Mouse (Mus musculus): ENCODE data around the gene Tmem33. TPM values are rescaled to one million over a fixed set of nuclear protein-coding genes. Genes with fewer than 3 reads are reported as not detected.

The Tmem33 gene
- polyA plus RNA-seq, 1 experiment from 2014 or later, result 93.8 TPM

DNA sequence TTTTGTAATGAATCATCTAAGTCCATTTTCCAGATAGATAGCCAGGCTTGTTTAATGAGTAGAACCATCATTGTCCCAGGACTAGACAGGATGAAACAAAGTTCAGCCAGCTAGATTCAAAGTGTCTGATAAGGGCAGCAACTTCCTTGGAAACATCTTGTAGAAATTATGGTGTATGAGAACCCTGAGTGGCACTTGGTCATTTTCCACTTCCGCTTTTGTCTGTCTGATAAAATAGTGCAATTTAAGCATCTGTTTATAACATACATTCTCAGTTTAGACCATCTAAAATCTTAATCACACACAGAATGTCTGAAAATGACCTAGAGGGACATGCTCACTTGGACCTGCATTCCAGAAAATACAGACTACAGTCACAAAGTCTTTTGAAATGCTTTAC, 43.5 kb downstream of the Tmem33 start:
- no peaks in the 10 kb centered on the region for H3K36me3 ChIP-seq
- no peak overlapping the region for H3K4me3 ChIP-seq
- H3K4me2 ChIP-seq, result no peak overlapping the region
- ATAC-seq (ENCODE audit: low FRiP score), result no peak
- WGBS, result 100% methylated on average over 1 of the region's 1 CpGs
- H3K9me3 ChIP-seq, result no peaks in the 10 kb centered on the region
- peaks cover 15% of the 10 kb centered on the region for H3K4me1 ChIP-seq (replicated peaks)
- H3K27ac ChIP-seq, result no peak overlapping the region
- H3K27me3 ChIP-seq, result no peaks in the 10 kb centered on the region
- H3K9ac ChIP-seq, result no peak overlapping the region

DNA sequence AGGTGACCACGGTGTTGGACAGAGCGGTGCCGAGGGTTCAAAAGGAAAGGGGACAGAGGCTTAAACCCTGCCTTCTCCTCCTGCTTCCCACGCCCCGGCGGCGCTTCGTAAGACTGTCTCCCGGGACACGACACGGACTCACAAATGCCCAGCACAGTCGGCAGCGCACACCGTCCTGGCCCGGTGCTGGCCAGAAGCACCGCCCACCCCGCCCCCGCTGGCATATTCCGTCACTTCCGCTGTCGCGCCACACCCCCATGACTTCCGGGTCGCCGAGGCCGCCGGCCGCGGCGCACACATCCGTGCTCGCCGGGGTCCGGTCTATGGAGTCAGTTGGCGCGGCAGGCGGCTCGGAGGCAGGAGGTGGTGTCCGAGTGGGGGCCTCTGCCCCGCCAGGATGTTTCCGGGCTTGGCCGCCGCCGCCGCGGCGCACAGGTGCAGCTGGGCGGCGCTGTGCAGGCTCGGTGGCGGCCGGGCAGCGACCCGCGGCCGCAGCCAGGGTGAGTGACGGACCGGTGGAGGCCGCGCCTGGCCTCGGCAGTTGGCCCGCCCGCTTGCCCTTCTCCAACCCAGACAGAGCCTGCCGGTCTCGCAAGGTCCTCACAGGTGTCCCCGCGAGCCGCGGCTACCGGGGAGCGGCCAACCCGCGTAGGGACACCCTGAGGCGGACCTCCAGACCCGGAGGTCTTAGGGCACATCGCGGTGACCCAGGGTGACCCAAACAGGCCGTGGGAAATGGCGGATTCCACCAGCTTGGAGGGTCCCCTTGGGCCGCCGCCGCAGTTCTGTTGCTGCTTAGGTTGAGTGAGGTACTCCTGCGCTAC, 46.5 kb downstream of the Tmem33 start, which contains the start of gene Slc30a9:
Gene Slc30a9, plus strand, starts transcription at position 258 of the 824 bp plus-strand sequence.
- peak within 1 kb of the TSS; percentile 83 for H3K4me2 ChIP-seq
- peaks cover 4% of the 10 kb centered on the region; the same call in 1 of the 2 replicates for H3K36me3 ChIP-seq
- H3K9ac ChIP-seq, result peak within 1 kb of the TSS; percentile 98
- H3K27me3 ChIP-seq, result no peaks in the 10 kb centered on the region
- peak within 1 kb of the TSS; percentile 99 for H3K4me3 ChIP-seq
- peak; percentile 97 for ATAC-seq (ENCODE audit: low FRiP score)
- H3K4me1 ChIP-seq (replicated peaks), result peaks cover 30% of the 10 kb centered on the region
- peak within 1 kb of the TSS; percentile 85 for H3K27ac ChIP-seq
- WGBS, result under 1% methylated on average over 83 of the region's 83 CpGs
- no peaks in the 10 kb centered on the region for H3K9me3 ChIP-seq

DNA sequence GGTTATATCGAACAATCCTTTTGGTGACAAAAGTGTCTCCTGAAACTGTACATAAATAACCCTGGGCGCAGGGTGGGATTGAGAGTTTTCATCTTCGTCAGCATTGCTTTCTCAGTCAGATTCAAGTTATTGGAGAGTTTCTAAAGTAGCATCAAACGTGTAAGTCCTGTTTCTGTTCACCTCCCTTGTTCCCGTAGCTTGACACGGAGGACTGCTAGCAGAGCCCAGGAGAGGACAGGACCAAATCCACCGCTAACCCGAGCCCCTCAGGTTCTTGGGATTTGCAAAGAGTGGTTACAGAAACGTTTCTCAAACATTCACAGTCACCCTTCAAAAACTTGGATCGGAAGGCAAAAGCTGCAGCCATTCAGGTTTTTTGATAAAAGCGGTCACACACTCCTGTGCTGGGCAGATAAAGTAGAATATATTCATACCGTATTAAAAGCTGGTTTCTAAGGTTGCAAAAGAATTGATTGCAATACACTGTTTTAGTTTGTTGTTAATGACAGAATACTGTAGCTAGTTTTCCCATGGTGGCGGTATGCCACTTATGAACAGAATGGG, 47.4 kb downstream of the Tmem33 start:
- Histone ChIP-seq H3K36me3 (peaks cover 4% of the 10 kb centered on the region; the same call in 1 of the 2 replicates), H3K9ac (peak overlapping the region; percentile 98), H3K27ac (no peak overlapping the region), H3K4me3 (peak overlapping the region; percentile 99), H3K4me2 (peak overlapping the region; percentile 83), H3K4me1 (replicated peaks) (peaks cover 38% of the 10 kb centered on the region), H3K9me3 (no peaks in the 10 kb centered on the region), H3K27me3 (no peaks in the 10 kb centered on the region)
- ATAC-seq (ENCODE audit: low FRiP score), result no peak
- WGBS, result 34% methylated on average over 13 of the region's 13 CpGs

DNA sequence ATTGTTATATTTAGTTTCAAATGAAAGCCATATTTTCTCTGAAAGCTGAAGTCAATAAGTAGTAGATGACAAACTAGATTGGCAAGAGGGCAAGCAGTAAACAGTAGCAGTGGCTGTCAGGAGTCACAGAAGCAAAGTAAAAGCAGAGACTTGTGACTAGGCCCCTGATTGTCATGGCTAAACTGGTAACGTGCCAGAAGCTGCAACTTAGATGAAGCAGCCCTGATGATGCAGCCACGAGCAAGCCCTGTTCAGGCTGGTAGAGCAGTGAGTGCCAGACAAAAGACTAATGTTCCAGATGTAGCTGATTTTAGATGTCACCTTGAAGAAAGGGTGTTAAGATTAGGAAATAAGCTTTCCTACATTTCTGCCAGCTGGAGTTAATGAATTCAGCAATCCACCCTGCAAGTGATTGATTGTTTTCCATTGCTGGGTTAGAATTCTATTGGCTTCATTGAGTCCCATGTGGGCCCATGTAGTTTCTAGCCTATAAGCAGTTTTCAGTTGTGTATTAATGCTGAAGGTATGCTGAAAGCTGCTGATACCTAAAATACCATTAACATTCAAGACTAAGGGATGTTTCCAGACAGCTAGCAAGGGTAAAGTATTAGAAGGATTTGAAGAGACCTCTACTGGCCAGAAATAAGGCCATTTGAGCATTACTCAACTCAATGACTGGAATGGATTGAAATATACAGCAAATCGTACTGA, 51.6 kb downstream of the Tmem33 start:
- Histone ChIP-seq H3K4me2 (no peak overlapping the region), H3K4me1 (replicated peaks) (peaks cover 36% of the 10 kb centered on the region), H3K27ac (peak overlapping the region; percentile 64; the same call in 1 of the 2 replicates), H3K4me3 (no peak overlapping the region), H3K36me3 (peaks cover 6% of the 10 kb centered on the region; the same call in 1 of the 2 replicates), H3K27me3 (no peaks in the 10 kb centered on the region), H3K9ac (no peak overlapping the region), H3K9me3 (no peaks in the 10 kb centered on the region)
- no peak for ATAC-seq (ENCODE audit: low FRiP score)
- WGBS, result 60% methylated on average over 3 of the region's 3 CpGs

DNA sequence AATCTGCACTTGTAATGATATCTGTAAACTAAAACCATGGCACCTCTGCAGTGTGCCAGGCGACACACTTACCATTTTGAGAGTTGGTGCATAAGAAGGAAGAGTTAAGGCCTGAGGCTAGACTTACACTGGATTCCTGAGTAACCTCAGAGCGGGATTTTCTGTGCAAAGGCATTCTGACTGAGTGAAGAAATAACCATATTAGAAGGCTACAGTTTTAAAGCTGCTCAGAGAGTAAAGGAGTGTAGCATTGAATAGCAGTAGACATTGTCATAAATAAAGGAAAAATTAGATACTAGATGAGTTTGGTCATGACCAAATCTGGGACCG, 52.1 kb downstream of the Tmem33 start:
- no peak overlapping the region for H3K9ac ChIP-seq
- no peaks in the 10 kb centered on the region for H3K27me3 ChIP-seq
- peaks cover 35% of the 10 kb centered on the region for H3K4me1 ChIP-seq (replicated peaks)
- WGBS, result 91% methylated on average over 3 of the region's 3 CpGs
- 0 out of 2 replicates have a peak overlapping the region, but pooled peaks have one; percentile 64 for H3K27ac ChIP-seq
- no peaks in the 10 kb centered on the region for H3K9me3 ChIP-seq
- no peak overlapping the region for H3K4me3 ChIP-seq
- H3K36me3 ChIP-seq, result peaks cover 9% of the 10 kb centered on the region
- ATAC-seq (ENCODE audit: low FRiP score), result no peak
- H3K4me2 ChIP-seq, result no peak overlapping the region

DNA sequence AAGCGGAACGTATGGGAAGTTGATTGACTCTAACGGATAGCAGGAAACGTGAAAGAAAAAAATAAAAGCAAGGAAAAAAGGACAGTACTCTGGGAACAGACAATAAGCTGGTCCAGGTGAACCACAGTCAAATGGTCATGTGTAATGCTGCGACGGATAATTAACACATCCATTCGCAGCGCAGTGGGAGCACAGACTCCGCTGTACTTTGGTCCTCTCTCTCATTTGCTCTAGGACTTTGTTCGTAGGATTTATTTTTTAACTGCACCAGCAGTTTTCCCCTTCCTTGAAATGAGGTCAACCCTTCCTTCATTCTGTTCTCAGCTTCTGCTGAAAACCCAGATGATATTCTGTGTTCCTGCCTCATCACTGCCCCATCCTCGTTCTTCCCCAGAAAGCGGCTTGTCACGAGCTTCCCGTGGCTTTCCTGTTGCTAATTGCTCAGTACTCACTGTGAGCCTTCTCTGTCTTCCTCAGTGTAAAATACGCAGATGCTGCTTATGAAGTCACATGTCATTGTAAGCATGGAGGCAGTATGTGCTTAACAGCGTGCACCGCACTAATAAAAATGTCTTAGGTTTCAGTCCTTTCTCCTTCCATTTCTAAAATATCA, 61.4 kb downstream of the Tmem33 start:
- H3K27me3 ChIP-seq, result no peaks in the 10 kb centered on the region
- no peak overlapping the region for H3K4me3 ChIP-seq
- peaks cover 18% of the 10 kb centered on the region for H3K36me3 ChIP-seq
- no peak for ATAC-seq (ENCODE audit: low FRiP score)
- no peak overlapping the region for H3K9ac ChIP-seq
- H3K9me3 ChIP-seq, result no peaks in the 10 kb centered on the region
- H3K4me1 ChIP-seq (replicated peaks), result no peaks in the 10 kb centered on the region
- WGBS, result 91% methylated on average over 17 of the region's 17 CpGs
- H3K4me2 ChIP-seq, result no peak overlapping the region
- no peak overlapping the region for H3K27ac ChIP-seq

DNA sequence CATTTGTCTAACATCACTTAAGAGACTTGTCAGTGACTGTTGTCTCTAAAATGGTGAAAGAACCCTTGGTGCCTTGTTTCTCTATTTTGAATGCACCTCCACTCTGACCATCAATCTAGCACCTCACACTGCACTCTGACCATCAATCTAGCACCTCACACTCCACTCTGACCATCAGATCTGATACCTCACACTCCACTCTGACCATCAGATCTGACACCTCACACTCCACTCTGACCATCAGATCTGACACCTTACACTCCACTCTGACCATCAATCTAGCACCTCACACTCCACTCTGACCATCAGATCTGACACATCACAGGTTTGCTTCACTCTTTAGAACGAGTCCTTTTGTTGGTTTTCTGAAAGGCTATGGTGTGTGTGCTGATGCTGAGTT, 63.7 kb downstream of the Tmem33 start:
- Histone ChIP-seq H3K9me3 (no peaks in the 10 kb centered on the region), H3K36me3 (no peaks in the 10 kb centered on the region; the same call in 1 of the 2 replicates), H3K27me3 (no peaks in the 10 kb centered on the region), H3K4me2 (no peak overlapping the region), H3K27ac (no peak overlapping the region), H3K4me1 (replicated peaks) (no peaks in the 10 kb centered on the region), H3K9ac (no peak overlapping the region), H3K4me3 (no peak overlapping the region)
- ATAC-seq (ENCODE audit: low FRiP score), result no peak
- 70% methylated on average over 1 of the region's 1 CpGs for WGBS

DNA sequence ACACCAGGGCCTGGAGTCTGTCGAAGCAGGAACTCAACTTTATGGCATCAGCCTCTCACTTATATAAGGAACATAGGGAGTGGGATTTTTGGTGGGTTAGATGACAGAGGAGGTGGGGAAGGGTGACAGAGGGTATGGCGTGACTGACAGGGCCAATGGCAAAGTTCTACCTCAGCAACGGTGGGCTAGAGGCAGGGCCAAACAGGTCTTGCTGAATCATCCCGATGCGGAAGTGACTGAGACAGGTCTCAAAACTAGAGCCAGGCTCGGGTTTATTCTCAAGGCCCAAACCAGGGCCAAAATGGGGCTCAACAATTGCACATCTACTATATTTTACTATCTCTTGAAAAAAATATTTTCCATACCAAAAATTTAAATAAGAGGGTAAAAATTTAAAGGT, 80.4 kb downstream of the Tmem33 start:
- H3K27me3 ChIP-seq, result no peaks in the 10 kb centered on the region
- peaks cover 53% of the 10 kb centered on the region for H3K36me3 ChIP-seq
- H3K4me1 ChIP-seq (replicated peaks), result no peaks in the 10 kb centered on the region
- H3K27ac ChIP-seq, result no peak overlapping the region
- no peak overlapping the region for H3K4me3 ChIP-seq
- H3K4me2 ChIP-seq, result no peak overlapping the region
- 91% methylated on average over 6 of the region's 6 CpGs for WGBS
- H3K9ac ChIP-seq, result no peak overlapping the region
- H3K9me3 ChIP-seq, result no peaks in the 10 kb centered on the region
- no peak for ATAC-seq (ENCODE audit: low FRiP score)

Other genes starting within 250 kb of the Tmem33 start
- 32.3 and 38.4 TPM in 2 replicates for gene Phox2b, start 161.3 kb upstream of the Tmem33 start, polyA plus RNA-seq (2015; fragmentation: Nextera tagmentation; extraction: Ambion mirVana)
- gene Slc30a9, start 46.4 kb downstream of the Tmem33 start, polyA plus RNA-seq (2015; fragmentation: Nextera tagmentation; extraction: Ambion mirVana), result 150 and 153 TPM in 2 replicates
- gene Bend4, start 167.7 kb downstream of the Tmem33 start, polyA plus RNA-seq (2015; fragmentation: Nextera tagmentation; extraction: Ambion mirVana), result 12.2 and 12.6 TPM in 2 replicates

Data from hindbrain, embryonic 13.5 days (tissue).